Mouse (Mus musculus) limb, embryonic 10.5 days (tissue): ENCODE measurements at regions not wholly inside any gene's neighbourhood (a gene's known extent, or its start where the extent isn't known, plus 50 kb on each side); places are given as distances from the start of the nearest gene placed in this dataset.

ENCODE experiments used
- DNase-seq: peaks from one replicate; pipeline ENCODE4 v3.0.0-alpha.2; 2017; ENCODE audit warnings: low spot score
- H3K27ac ChIP-seq: fragments of 300-500 bp; sonication (generic); 2 replicates; pipeline ENCODE4 v1.5.1; 2016; ENCODE audit warnings: mild to moderate bottlenecking
- H3K27me3 ChIP-seq: fragments of 300-500 bp; sonication (generic); 2 replicates; pipeline ENCODE4 v1.6.1; 2016; ENCODE audit warnings: low read depth, mild to moderate bottlenecking; ENCODE audit not compliant: poor library complexity, severe bottlenecking
- H3K36me3 ChIP-seq: fragments of 300-500 bp; sonication (generic); 2 replicates; pipeline ENCODE4 v1.6.1; 2016; ENCODE audit warnings: mild to moderate bottlenecking, moderate library complexity
- H3K4me1 ChIP-seq: fragments of 300-500 bp; sonication (generic); 2 replicates; pipeline ENCODE4 v1.6.1; 2016
- H3K4me3 ChIP-seq: fragments of 300-500 bp; sonication (generic); 2 replicates; pipeline ENCODE4 v1.5.1; 2016; ENCODE audit warnings: mild to moderate bottlenecking, moderate library complexity
- H3K9me3 ChIP-seq: fragments of 300-500 bp; sonication (generic); replicated peaks from 2 replicates; pipeline ENCODE4 v1.6.1; 2016; ENCODE audit warnings: mild to moderate bottlenecking
- WGBS: fragments of 180-500 bp; shearing (Covaris S2); methylation state at CpG from one replicate; pipeline ENCODE4 v1.1.7; 2016; 5-methylcytosine and 5-hydroxymethylcytosine counted together

GRCm38 (mm10) chr9:122603106-122603505 lies 144.0 kb upstream of the Topaz1 start:
- DNase-seq: no peak

DNA sequence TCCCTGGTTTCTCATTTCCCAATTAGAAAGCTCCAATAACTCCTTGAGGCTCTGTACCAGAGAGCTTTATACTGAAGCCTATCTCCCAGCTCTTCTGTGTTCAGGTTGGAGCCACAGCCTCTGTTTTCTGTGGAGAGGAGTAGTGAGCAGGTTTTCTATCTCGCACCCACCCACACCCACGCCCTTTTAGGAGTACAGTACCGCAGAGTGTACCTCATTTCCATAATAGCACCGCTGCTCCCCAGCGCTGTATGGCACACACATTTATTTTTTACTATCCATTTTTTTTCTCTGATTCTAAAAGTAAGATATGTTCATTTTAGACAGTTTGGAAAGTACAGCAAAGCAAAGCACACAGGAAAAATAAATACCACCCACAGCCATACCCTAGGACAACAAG lies 137.5 kb upstream of the Topaz1 start:
- 95% methylated on average over 5 of the region's 5 CpGs for WGBS
- DNase-seq: no peak
- no peaks in the 10 kb centered on the region for H3K27me3 ChIP-seq
- H3K9me3 ChIP-seq: no peaks in the 10 kb centered on the region
- no peak overlapping the region for H3K27ac ChIP-seq
- H3K4me3 ChIP-seq: no peak overlapping the region
- H3K4me1 ChIP-seq: no peaks in the 10 kb centered on the region
- H3K36me3 ChIP-seq: no peaks in the 10 kb centered on the region

More at GRCm38 (mm10) chr9:122603106-122603505, 144.0 kb upstream of the Topaz1 start:
- Histone ChIP-seq H3K4me1 (no peaks in the 10 kb centered on the region), H3K27ac (no peak overlapping the region), H3K27me3 (no peaks in the 10 kb centered on the region), H3K9me3 (no peaks in the 10 kb centered on the region), H3K36me3 (no peaks in the 10 kb centered on the region), H3K4me3 (no peak overlapping the region)
- 85% methylated on average over 2 of the region's 2 CpGs for WGBS

DNA sequence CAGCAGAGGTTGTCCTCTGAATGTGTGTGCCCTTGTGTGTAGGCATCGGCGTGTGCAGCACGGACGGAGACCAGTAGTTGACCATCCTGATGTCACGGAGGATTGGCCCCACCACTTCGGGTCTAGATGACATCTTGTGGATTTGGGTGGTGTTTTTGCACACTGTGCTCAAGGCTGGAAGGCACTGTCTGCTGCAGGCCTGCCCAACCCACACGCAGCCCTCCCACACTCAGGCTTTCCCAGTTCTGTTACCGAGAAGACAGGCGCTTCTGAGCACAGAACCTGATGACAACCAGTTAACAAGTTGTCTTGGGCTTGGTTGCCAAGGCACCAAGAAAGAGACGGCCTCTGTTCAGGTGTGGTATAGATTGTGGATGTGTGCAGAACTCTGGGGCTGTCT lies 136.2 kb upstream of the Topaz1 start:
- Histone ChIP-seq H3K36me3 (no peaks in the 10 kb centered on the region), H3K27me3 (no peaks in the 10 kb centered on the region), H3K4me1 (peaks cover 2% of the 10 kb centered on the region; the same call in 1 of the 2 replicates), H3K27ac (no peak overlapping the region), H3K9me3 (no peaks in the 10 kb centered on the region), H3K4me3 (no peak overlapping the region)
- no peak for DNase-seq
- WGBS: 92% methylated on average over 10 of the region's 10 CpGs

DNA sequence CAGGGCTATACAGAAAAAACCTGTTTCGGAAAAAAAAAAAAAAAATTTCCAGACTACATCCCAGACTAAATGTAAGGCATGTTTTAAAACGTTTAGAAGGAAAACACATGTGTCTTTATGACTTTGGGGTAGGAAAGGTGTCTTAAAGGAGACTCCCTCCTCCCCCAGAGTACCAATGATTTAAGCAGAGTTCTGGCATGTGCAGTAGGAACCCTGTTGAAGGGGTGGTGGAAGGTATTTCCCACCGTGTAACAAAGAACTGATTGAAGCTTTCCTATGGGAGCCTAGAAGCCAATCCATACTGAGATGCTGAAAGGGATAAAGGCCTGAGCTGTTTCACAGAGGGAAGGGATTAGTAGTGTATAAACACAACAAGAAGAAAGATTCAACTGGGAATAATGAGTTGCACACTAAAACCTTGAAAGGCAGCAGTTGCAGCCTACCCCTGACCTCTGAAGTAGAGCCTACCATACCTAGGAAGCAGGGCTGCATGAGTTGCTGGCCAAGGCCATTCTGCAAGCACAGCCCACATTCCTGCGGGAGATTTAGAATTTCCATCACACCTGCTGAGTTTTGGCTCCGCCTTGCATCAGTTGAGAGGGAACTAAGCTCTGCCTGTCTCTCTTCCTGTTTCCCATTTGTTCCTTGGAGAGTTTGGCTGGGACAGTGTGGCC lies 132.4 kb upstream of the Topaz1 start:
- H3K9me3 ChIP-seq: no peaks in the 10 kb centered on the region
- peaks cover 2% of the 10 kb centered on the region; the same call in 1 of the 2 replicates for H3K4me1 ChIP-seq
- no peak overlapping the region for H3K27ac ChIP-seq
- H3K4me3 ChIP-seq: no peak overlapping the region
- WGBS: 23% methylated on average over 5 of the region's 5 CpGs
- H3K36me3 ChIP-seq: no peaks in the 10 kb centered on the region
- DNase-seq: no peak
- no peaks in the 10 kb centered on the region for H3K27me3 ChIP-seq

DNA sequence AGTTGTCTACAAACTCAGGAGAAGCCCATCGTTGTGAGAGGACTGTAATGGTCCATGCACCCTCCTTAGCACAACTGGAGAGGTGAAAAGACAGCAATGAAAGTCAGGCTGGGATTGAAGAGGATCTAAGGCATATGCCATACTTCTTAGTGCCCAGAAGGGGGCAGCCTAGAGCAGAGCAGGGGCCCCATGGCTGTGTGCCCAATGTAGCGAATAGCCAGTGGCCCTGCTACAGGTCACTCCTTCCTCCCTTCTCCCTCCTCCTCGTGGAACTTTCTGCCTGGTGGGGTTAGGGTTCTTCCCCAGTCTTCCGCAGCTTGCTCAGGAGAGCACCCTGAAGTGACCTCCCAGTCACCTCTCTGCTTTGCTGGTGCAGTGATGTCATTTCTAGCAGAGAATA lies 131.8 kb upstream of the Topaz1 start:
- WGBS: 21% methylated on average over 4 of the region's 4 CpGs

GRCm38 (mm10) chr9:122617793-122618192 lies 129.4 kb upstream of the Topaz1 start:
- Histone ChIP-seq H3K4me3 (no peak overlapping the region), H3K36me3 (no peaks in the 10 kb centered on the region), H3K4me1 (peaks cover 2% of the 10 kb centered on the region; the same call in 1 of the 2 replicates), H3K27ac (no peak overlapping the region), H3K27me3 (no peaks in the 10 kb centered on the region), H3K9me3 (no peaks in the 10 kb centered on the region)
- no peak for DNase-seq
- 42% methylated on average over 3 of the region's 3 CpGs for WGBS

More for the DNA sequence above, 131.8 kb upstream of the Topaz1 start:
- Histone ChIP-seq H3K27ac (no peak overlapping the region), H3K36me3 (no peaks in the 10 kb centered on the region), H3K4me3 (no peak overlapping the region), H3K4me1 (peaks cover 2% of the 10 kb centered on the region; the same call in 1 of the 2 replicates), H3K9me3 (no peaks in the 10 kb centered on the region), H3K27me3 (no peaks in the 10 kb centered on the region)
- DNase-seq: peak; percentile 43

DNA sequence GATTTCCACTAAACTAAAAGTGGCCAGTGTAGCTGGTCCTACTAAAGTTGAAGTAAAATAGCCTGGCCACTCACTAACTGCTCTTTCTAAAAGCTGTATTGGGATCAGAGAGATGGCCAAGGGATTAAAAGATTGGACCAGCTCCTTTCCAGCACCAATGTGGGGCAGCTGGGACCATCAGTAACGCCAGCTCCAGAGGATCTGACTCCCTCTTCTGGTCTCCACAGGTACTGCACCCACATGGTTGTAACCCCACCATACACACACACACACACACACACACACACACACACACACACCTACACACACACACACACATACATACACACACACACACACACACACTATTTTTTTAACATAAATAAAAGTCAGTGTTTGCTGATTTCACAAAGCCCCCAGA lies 122.1 kb upstream of the Topaz1 start:
- Histone ChIP-seq H3K36me3 (no peaks in the 10 kb centered on the region), H3K27ac (no peak overlapping the region), H3K9me3 (no peaks in the 10 kb centered on the region), H3K27me3 (peaks cover 18% of the 10 kb centered on the region), H3K4me3 (no peak overlapping the region), H3K4me1 (peaks cover 4% of the 10 kb centered on the region)
- 100% methylated on average over 1 of the region's 1 CpGs for WGBS
- no peak for DNase-seq

DNA sequence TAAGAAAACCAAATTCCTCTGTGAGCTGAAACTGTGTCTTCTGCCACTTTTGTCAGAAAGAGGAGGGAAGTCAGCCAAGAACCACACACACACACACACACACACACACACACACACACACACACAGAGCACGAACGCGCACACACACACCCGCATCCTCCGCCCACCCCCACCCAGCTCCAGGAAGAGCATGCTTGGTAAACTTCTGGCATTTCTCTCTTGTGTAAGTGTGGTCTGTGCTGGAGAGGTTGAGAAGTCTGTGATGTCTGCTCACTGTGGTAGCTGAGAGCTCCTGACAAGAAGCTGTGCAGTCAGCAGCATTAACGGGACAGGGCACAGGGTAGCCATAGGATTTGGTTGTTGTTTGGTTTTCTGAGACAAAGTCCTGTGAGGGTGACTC lies 120.8 kb upstream of the Topaz1 start:
- Histone ChIP-seq H3K27me3 (peaks cover 18% of the 10 kb centered on the region), H3K36me3 (no peaks in the 10 kb centered on the region), H3K4me3 (no peak overlapping the region), H3K4me1 (peaks cover 4% of the 10 kb centered on the region), H3K9me3 (no peaks in the 10 kb centered on the region), H3K27ac (no peak overlapping the region)
- WGBS: 91% methylated on average over 6 of the region's 6 CpGs
- DNase-seq: no peak

DNA sequence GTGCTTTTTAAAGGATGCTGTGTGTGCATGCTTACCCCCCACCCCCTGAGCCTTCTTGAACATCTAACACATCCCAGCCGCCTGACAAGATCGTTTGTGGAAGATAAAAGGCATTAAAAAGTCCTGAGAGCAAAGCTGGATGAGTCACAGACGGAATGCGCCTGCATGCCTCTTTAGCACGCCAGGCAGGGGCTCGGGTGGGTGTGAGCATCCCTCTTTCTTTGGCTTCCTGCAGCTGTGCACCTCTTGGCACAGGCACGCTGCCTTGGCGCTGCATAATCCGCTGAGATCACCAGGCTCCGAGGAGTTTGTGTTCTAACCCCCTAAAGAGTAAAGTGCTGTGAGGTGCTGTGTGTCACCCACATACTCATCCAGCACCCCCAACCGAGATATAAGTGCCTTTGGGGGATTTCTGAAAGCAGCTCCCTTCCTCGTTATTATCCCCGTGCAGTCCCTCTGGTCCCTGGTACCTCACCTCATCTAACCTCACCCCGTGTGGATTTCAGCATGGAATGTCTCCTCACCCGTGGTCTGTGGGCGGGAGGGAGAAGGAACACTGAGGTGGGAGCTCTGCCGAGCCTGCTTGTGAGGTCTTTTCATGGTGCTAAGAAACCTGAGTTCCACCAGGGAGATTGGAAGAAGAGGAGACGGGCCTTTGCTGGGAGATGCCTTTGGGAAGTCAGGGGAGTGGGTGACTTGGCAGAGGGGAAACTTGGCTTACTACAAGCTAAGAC lies 117.8 kb upstream of the Topaz1 start:
- no peaks in the 10 kb centered on the region for H3K36me3 ChIP-seq
- no peak for DNase-seq
- peaks cover 4% of the 10 kb centered on the region for H3K4me1 ChIP-seq
- 27% methylated on average over 18 of the region's 18 CpGs for WGBS
- no peak overlapping the region for H3K4me3 ChIP-seq
- no peaks in the 10 kb centered on the region for H3K9me3 ChIP-seq
- no peak overlapping the region for H3K27ac ChIP-seq
- H3K27me3 ChIP-seq: peaks cover 18% of the 10 kb centered on the region

DNA sequence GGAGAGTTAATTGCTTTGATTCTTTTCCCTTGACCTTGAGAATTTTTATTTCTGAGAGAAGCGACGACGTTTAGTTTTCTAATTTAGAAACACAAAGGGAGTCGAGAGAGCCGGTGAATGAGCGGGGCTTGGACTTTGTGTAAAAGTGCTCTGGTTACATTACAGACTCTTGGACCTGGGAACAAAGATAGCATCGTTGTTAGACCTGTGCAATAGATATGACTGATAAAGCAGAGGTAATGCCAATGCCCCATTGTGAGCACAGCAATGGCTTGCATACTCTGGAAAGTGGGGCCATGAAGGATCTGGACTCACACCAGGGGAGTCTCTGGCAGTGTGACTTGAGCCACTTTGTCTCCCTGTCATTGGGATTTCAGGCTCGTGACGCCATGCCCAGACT lies 115.4 kb upstream of the Topaz1 start:
- Histone ChIP-seq H3K36me3 (no peaks in the 10 kb centered on the region), H3K4me3 (no peak overlapping the region), H3K27me3 (peaks cover 18% of the 10 kb centered on the region), H3K9me3 (no peaks in the 10 kb centered on the region), H3K27ac (no peak overlapping the region), H3K4me1 (peaks cover 4% of the 10 kb centered on the region)
- WGBS: 88% methylated on average over 9 of the region's 9 CpGs
- no peak for DNase-seq

DNA sequence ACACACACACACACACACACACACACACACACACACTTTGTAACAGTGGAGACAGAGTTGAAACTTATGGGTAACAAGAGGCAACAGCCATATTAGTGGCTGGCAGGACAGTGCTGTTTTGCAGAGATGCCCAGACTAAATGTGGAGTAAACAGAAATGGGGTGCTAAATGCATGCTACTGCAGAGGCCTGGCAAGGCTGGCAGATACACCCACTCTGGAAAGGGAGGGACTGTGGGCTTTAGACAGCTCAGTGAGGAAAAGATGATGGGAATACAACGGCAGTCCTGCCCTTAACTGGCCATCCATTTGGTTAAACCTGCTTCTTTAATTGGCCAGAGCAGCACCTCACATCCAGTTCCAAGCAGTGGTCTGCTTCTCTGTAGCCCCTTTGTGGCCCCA lies 113.7 kb upstream of the Topaz1 start:
- H3K27me3 ChIP-seq: peaks cover 15% of the 10 kb centered on the region
- WGBS: 80% methylated on average over 1 of the region's 1 CpGs
- no peak for DNase-seq
- no peaks in the 10 kb centered on the region for H3K9me3 ChIP-seq
- H3K4me3 ChIP-seq: no peak overlapping the region
- H3K4me1 ChIP-seq: peaks cover 4% of the 10 kb centered on the region
- H3K36me3 ChIP-seq: no peaks in the 10 kb centered on the region
- no peak overlapping the region for H3K27ac ChIP-seq

- Histone ChIP-seq H3K4me1 (no peaks in the 10 kb centered on the region), H3K36me3 (no peaks in the 10 kb centered on the region), H3K4me3 (no peak overlapping the region), H3K27me3 (no peaks in the 10 kb centered on the region), H3K9me3 (no peaks in the 10 kb centered on the region), H3K27ac (no peak overlapping the region)
- DNase-seq: no peak
- whole genome bisulfite sequencing: 57% methylated on average over 10 of the region's 10 CpGs
These were observed 111.8 kb upstream of the Topaz1 start for GRCm38 (mm10) chr9:122635138-122635964.

- no peaks in the 10 kb centered on the region for H3K4me1 ChIP-seq
- WGBS: 42% methylated on average over 3 of the region's 3 CpGs
- no peak for DNase-seq
- no peaks in the 10 kb centered on the region for H3K9me3 ChIP-seq
- H3K36me3 ChIP-seq: no peaks in the 10 kb centered on the region
- H3K4me3 ChIP-seq: no peak overlapping the region
- no peaks in the 10 kb centered on the region; the same call in 1 of the 2 replicates for H3K27me3 ChIP-seq
- H3K27ac ChIP-seq: no peak overlapping the region
These were observed 109.6 kb upstream of the Topaz1 start for GRCm38 (mm10) chr9:122637591-122637990.
